Mouse (Mus musculus) testis, adult 2 months (tissue): ENCODE data around the gene Ift122.

Experiments
- CTCF ChIP-seq: fragments of 200-500 bp; IDR thresholded peaks from 2 replicates; pipeline ENCODE4 v1.5.1; 2012; ENCODE audit warnings: low read depth, mild to moderate bottlenecking, inconsistent platforms, low read length, moderate library complexity; ENCODE audit not compliant: control insufficient read depth, insufficient read depth, insufficient replicate concordance
- POLR2A ChIP-seq: fragments of 200-500 bp; IDR thresholded peaks from 2 replicates; pipeline ENCODE4 v1.6.1; 2012; ENCODE audit warnings: low read depth, mild to moderate bottlenecking, inconsistent platforms, low read length, moderate library complexity; ENCODE audit not compliant: control insufficient read depth

GRCm38 (mm10) chr6:115940603-115941002 lies 87.3 kb downstream of the Ift122 start:
- no peak for TF ChIP-seq CTCF
- TF ChIP-seq POLR2A, result no peak
